Mouse (Mus musculus) megakaryocyte, embryonic 14.5 days (primary cell): ENCODE data around the gene Lnx2.

ENCODE experiments used
- FLI1 ChIP-seq: IDR thresholded peaks from 2 replicates; pipeline ENCODE4 v1.6.1; 2012; ENCODE audit warnings: low read length, inconsistent platforms, mixed read lengths
- GATA1 ChIP-seq: IDR thresholded peaks from 3 replicates; pipeline ENCODE4 v1.6.1; 2012; ENCODE audit warnings: mixed read lengths, low read length, inconsistent platforms, borderline replicate concordance

GRCm38 (mm10) chr5:147055572-147056245 is 20.7 kb downstream of the Lnx2 start:
- no peak for TF ChIP-seq GATA1
- no peak for TF ChIP-seq FLI1
